Mouse (Mus musculus): Measurements from ENCODE around the gene Gak. TPM values are rescaled to one million over a fixed set of nuclear protein-coding genes. Genes with fewer than 3 reads are reported as not detected.
"Not testable (repeated sequence)": the region's sequence is repeated elsewhere in the genome, so short reads cannot be mapped to it uniquely, and the experiment has no call there.

Gene Gak
- total RNA-seq, 2 experiments from 2014 or later: 65.8 to 74.6 TPM

GRCm38 (mm10) chr5:108655891-108656650, 26.5 kb upstream of the Gak start:
- no peak for DNase-seq

GRCm38 (mm10) chr5:108655381-108655780, 25.8 kb upstream of the Gak start:
- DNase-seq: no peak

DNA sequence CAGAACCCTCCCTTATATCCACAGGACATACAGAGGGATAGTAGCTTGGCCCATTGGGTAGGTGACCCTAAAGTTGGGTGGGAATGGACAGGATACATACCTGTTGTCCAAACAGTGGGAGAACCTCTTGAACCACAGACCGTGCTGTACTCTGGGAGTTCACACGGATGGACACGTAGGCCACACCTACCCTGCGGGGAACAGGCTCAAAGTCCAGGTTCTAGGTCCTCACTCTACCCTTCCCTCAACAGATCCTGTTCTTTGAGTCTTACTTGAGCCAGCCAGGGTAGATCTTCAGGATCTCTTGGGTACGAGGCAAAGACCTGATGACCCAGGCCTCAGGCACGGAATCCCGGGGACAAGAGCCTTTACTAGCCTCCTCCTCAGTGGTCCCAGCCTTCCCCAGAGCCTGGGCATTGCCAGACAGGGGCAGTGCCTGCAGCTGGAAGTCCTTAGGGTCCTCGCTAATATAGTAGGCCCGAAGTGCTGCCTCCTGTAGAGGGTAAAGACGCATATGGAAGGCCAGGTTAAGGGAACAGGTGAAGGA, 25.0 kb upstream of the Gak start:
- no peak for DNase-seq

- no peak for DNase-seq
Observed at GRCm38 (mm10) chr5:108653341-108653740, 23.8 kb upstream of the Gak start.

DNA sequence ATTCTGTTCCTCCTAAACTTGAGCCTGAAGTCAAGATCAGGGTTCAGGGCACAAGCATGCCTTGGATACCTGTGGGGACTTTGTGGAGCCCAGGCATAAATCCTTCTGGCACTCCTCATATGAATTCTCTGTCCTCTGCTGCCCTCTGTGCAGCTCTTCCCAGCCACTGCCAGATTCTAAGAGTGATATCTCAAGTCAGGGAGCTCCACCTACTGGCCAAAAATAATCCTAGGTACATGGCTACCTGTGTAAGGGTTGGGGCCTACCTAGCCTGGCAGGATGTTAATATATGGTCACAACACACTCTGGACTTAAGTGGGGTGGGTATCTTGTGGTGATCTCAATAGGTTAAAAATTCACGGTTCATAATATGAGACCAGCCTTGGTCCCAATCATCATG, 22.3 kb upstream of the Gak start:
- DNase-seq: peak; percentile 70

GRCm38 (mm10) chr5:108651136-108651720, 21.7 kb upstream of the Gak start:
- DNase-seq: no peak

DNA sequence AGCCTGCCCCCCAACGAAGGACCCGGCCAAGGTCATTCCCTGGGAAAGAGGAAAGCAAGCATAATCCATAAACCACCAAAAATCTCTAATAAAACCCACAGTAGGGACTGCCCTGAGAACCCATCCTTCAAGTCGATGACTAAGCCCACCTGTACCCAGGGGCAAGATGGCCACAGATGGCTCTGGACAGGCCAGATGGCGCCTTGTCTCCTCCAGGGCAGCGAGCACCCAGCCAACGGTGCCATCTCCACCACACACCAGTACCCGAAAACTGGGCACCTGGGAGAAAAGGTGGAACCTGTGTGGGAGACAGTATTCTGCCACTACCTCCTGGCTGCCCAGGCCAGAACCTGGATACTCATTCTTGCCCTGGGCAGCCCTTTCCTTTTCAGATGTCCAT, 20.8 kb upstream of the Gak start:
- DNase-seq: no peak

GRCm38 (mm10) chr5:108648937-108649576, 19.5 kb upstream of the Gak start:
- DNase-seq: no peak

- DNase-seq: no peak
Observed at GRCm38 (mm10) chr5:108647820-108648465, 18.4 kb upstream of the Gak start.

DNA sequence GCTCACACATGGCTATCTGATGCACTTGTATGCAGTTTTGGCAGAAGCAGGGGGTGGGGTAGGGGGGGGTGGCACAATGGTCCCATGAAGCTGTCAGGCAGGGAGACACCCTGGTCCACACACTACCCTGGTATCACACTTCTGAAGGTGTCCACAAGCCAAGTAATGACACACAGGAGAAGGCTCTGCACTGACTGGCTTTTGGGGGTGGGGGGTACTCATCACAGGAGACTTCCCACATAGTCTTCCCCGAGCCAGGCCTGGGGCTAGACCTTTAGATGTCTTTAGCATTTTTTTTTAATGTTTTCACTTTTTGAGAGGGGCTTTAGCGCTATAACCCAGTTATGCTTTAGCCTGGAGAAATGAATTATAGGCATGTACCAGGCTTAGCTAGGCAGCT, 17.8 kb upstream of the Gak start:
- no peak for DNase-seq

- DNase-seq: no peak
Observed at GRCm38 (mm10) chr5:108646343-108646660, 16.7 kb upstream of the Gak start.

- no peak for DNase-seq
Observed at GRCm38 (mm10) chr5:108645651-108646342, 16.2 kb upstream of the Gak start.

- DNase-seq: no peak
Observed at GRCm38 (mm10) chr5:108643674-108644073, 14.1 kb upstream of the Gak start.

GRCm38 (mm10) chr5:108636172-108636571, 6.6 kb upstream of the Gak start:
- no peak for DNase-seq

DNA sequence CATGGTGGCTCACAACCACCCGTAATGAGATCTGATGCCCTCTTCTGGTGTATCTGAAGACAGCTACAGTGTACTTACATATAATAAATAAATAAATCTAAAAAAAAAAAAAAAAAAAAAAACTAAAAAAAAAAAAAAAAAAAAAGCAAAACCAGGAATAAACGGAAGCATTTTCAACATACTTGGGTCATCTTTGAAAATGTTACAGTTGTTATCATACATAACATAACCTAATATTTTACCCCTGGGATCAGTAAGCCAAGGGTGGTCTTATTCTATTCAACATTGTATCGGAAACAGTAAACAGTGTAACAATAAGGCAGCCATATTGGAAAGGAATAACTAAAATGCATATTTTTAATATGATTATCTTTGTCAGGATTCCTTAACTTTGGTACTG, 4.5 kb upstream of the Gak start:
- not testable (repeated sequence) for DNase-seq

GRCm38 (mm10) chr5:108633676-108634075, 4.1 kb upstream of the Gak start:
- DNase-seq: no peak

- DNase-seq: no peak
Observed at GRCm38 (mm10) chr5:108628891-108629633, 493 bp downstream of the Gak start.

DNA sequence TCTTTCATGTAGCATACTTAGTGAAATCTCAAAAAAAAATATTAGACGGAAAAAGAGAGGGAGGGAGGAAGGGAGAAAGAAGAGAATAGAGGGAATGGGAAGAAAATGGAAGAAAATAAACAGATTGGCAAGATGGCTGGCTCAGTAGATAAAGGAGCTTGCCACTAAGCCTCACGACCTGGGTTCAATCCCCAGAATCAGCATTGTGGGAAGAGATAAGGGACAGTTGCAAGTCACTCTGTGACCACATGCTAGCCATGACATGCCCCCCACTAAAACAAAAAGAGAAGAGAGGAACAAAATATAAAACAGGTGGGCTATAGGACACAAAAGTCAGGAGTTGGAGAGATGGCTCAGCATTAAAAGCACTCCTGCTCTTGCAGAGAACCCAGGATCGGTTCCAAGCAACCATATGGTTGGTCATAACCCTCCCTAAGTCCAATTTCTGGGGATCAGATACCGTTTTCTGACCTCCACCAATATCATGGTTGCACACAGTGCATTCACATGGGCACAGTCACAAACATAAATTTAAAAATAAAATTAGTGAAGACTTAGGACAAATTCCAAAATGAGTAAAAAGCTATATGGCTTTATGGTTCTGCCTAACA, 3.4 kb downstream of the Gak start:
- no peak for DNase-seq

DNA sequence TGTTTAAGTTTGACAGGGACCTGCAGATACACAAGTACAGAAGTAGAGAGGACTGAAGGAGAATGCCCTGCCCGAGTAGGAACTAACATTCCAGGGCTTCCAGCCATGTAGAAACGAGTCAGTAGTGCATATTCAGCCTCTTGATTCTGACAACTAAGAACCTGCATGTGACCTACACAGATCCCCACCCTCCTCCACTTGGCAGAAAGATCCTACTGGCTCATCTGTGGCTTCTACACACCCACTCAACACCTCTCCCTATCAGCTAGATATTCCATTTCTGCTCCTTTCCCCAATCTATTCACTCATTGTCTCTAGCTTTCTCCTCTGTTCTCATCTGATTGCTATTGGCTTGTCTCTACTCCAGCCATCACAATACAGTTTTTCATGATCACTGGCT, 7.7 kb downstream of the Gak start:
- no peak for DNase-seq

- no peak for DNase-seq
Observed at GRCm38 (mm10) chr5:108610426-108610825, 19.1 kb downstream of the Gak start.

- no peak for DNase-seq
Observed at GRCm38 (mm10) chr5:108602537-108602936, 27.0 kb downstream of the Gak start.

Measured in adrenal gland, postnatal 10 days (tissue).